In the genomic region with DNA sequence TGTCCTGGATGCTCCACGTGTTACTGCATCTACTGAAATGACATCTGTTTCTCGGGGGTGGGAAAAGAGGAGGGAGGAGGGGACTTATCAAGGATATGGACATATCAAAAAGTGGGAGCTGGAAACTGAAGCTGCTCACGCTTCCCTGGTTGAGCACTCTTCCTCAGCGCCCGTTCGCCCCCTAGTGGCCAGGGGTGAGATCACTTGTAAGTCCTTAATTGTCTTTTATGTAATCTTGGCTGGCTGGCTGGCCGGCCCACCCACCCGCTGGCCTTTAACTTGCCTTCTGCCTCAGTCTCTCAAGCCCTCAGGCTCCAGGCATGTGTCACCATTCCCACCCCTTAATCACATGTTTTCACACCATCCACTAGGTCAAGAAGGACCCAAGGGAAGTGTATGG, we compare ENCODE assay signal across 1 mouse cellular context.
TF ChIP-seq lines count a peak whose summit lies in the region.

No protein-coding gene starts in this region.

TF ChIP-seq in MEL, 35 proteins besides CTCF, POLR2A, EP300 and RAD21:
- TF ChIP-seq HCFC1 (IDR thresholded peaks at IDR 0.05; ENCODE audit: low read depth, low read length): 0 out of 2 replicates have a peak, but pooled peaks have one; percentile 3
- no peak for TF ChIP-seq KAT2A (conservative IDR thresholded peaks at IDR 0.05; ENCODE audit: low read depth, low read length)
- TF ChIP-seq E2F4 (IDR thresholded peaks at IDR 0.05; ENCODE audit: borderline replicate concordance, low read depth, low read length): no peak
- TF ChIP-seq ELF1 (IDR thresholded peaks at IDR 0.05; ENCODE audit: low read depth, low read length): 0 out of 2 replicates have a peak, but pooled peaks have one; percentile 37
- peak; percentile 60 for TF ChIP-seq SMC3 (IDR thresholded peaks at IDR 0.05; ENCODE audit: low read depth, low read length)
- TF ChIP-seq ZC3H11A (IDR thresholded peaks at IDR 0.05; ENCODE audit: low read depth, low read length): peak; percentile 31; the same call in 1 of the 2 replicates
